ENCODE assay signal across 8 mouse cellular contexts in the genomic region with DNA sequence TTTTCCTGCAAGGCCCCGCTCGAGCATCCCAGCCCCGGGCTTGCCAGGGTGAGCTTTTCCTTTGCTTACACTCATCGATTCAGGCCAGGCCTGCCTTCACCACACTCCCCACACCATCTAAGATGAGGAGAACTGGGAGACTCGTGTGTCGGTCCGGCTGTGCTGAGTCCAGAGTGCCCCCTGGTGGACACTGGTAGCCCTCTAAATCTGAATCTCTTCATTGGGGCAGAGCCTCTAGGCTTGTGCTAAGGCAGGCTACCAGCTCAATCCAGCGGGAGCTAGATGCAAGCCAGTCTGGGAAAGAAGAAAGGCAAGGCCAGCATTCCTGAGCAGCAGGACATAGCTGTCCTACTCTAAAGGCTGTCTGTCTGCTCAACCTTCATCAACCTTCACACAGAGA. TPM values are rescaled to one million over a fixed set of nuclear protein-coding genes. Genes with fewer than 3 reads are reported as not detected.
DNase-seq lines count a peak whose midpoint lies in the region; ATAC-seq and TF ChIP-seq lines count a peak whose summit lies in the region.

No protein-coding gene starts in this region.

- 26% methylated on average over 8 of the region's 8 CpGs for WGBS in limb, embryonic 10.5 days
- WGBS in midbrain, embryonic 13.5 days = 17% methylated on average over 8 of the region's 8 CpGs
- 15% methylated on average over 8 of the region's 8 CpGs for WGBS in small intestine, adult 2 months

- H3K4me2 ChIP-seq in midbrain, embryonic 13.5 days (replicated peaks) = no peak overlapping the region

- H3K4me3 ChIP-seq in limb, embryonic 10.5 days = no peak overlapping the region
- H3K4me3 ChIP-seq in midbrain, embryonic 13.5 days (replicated peaks) = no peak overlapping the region
- no peak overlapping the region for H3K4me3 ChIP-seq in small intestine, adult 2 months (ENCODE audit: low read depth, low read length)

- peaks cover 4% of the 10 kb centered on the region for H3K4me1 ChIP-seq in limb, embryonic 10.5 days
- no peaks in the 10 kb centered on the region for H3K4me1 ChIP-seq in midbrain, embryonic 13.5 days (replicated peaks)
- peaks cover 10% of the 10 kb centered on the region; the same call in 1 of the 2 replicates for H3K4me1 ChIP-seq in small intestine, adult 2 months (ENCODE audit: control insufficient read depth, insufficient read depth, insufficient read length, low read length)

- TF ChIP-seq CTCF in small intestine, adult 2 months (IDR thresholded peaks at IDR 0.05; ENCODE audit: extremely low read depth, insufficient read length, insufficient replicate concordance, low read depth, low read length) = peak; percentile 94

- H3K27ac ChIP-seq in limb, embryonic 10.5 days = no peak overlapping the region
- H3K27ac ChIP-seq in midbrain, embryonic 13.5 days = no peak overlapping the region
- H3K27ac ChIP-seq in small intestine, adult 2 months (ENCODE audit: insufficient read depth, low read depth, low read length) = no peak overlapping the region

- no peak overlapping the region for H3K9ac ChIP-seq in midbrain, embryonic 13.5 days (replicated peaks)

- intact Hi-C loops in gastrocnemius, postnatal 36 days (cut with DNase I) = no loop called here

- peak; percentile 64 for ATAC-seq in common myeloid progenitor, adult 5-6 weeks (replicated peaks; ENCODE audit: low read depth, poor library complexity, severe bottlenecking)
- peak; percentile 70 for ATAC-seq in midbrain, embryonic 13.5 days
- no peak for ATAC-seq in inflammation-experienced regulatory T-cells, adult 6 months

- peaks cover 50% of the 10 kb centered on the region for H3K36me3 ChIP-seq in limb, embryonic 10.5 days
- H3K36me3 ChIP-seq in midbrain, embryonic 13.5 days = peaks cover 45% of the 10 kb centered on the region
- H3K36me3 ChIP-seq in small intestine, adult 2 months (ENCODE audit: control insufficient read depth, insufficient read depth, low read length) = peaks cover 36% of the 10 kb centered on the region

- H3K9me3 ChIP-seq in limb, embryonic 10.5 days (replicated peaks) = no peaks in the 10 kb centered on the region
- no peaks in the 10 kb centered on the region for H3K9me3 ChIP-seq in midbrain, embryonic 13.5 days

- TF ChIP-seq POLR2A in small intestine, adult 2 months (IDR thresholded peaks at IDR 0.05; ENCODE audit: low read depth, low read length) = no peak

- DNase-seq in adrenal gland, adult (ENCODE audit: inconsistent age in 2 of 2, low spot score in 1 of 2) = peak; percentile 88 to 96
- peak; percentile 84 to 91 for DNase-seq in gastrocnemius, postnatal 36 days
- DNase-seq in kidney, adult 11 months = peak; percentile 94
- DNase-seq in limb, embryonic 10.5 days (ENCODE audit: low spot score) = peak; percentile 88

- no peaks in the 10 kb centered on the region for H3K27me3 ChIP-seq in limb, embryonic 10.5 days (ENCODE audit: low read depth, poor library complexity, severe bottlenecking)
- H3K27me3 ChIP-seq in midbrain, embryonic 13.5 days = no peaks in the 10 kb centered on the region
- no peaks in the 10 kb centered on the region for H3K27me3 ChIP-seq in small intestine, adult 2 months (ENCODE audit: control insufficient read depth, insufficient read depth, low read length)

RNA-seq across cellular contexts. Expression of a gene that starts 19.2 kb away (rescaled TPM):
- 3.2 and 3.6 TPM in 2 replicates for total RNA-seq in common myeloid progenitor, adult 5-6 weeks (2017)
- 10 to 100 TPM in 1 of 2 experiments, 1 to 10 TPM in 1; 8.6 to 12.5 TPM for total RNA-seq in gastrocnemius, postnatal 36 days (2021)
- polyA plus RNA-seq in limb, embryonic 10.5 days (2016; fragmentation: Nextera tagmentation; extraction: Ambion mirVana) = 26.1 and 28.1 TPM in 2 replicates
- polyA plus RNA-seq in midbrain, embryonic 13.5 days (2015; fragmentation: Nextera tagmentation; extraction: Ambion mirVana) = 18.5 and 19.6 TPM in 2 replicates
- polyA plus RNA-seq in small intestine, adult 2 months (2012; rRNA removed) = 11.0 and 20.1 TPM in 2 replicates
- polyA plus RNA-seq in inflammation-experienced regulatory T-cells, adult 6 months (2017; shearing (Covaris generic)) = 10 to 100 TPM; 20.4 to 24.7 (median 20.9) TPM

RNA-seq across cellular contexts. Expression of a gene that starts 19.8 kb away (rescaled TPM):
- total RNA-seq in common myeloid progenitor, adult 5-6 weeks (2017) = 24.8 and 31.9 TPM in 2 replicates
- 1 to 10 TPM; 6.6 to 7.5 TPM for total RNA-seq in gastrocnemius, postnatal 36 days (2021)
- 31.3 and 33.0 TPM in 2 replicates for polyA plus RNA-seq in limb, embryonic 10.5 days (2016; fragmentation: Nextera tagmentation; extraction: Ambion mirVana)
- 18.2 and 18.3 TPM in 2 replicates for polyA plus RNA-seq in midbrain, embryonic 13.5 days (2015; fragmentation: Nextera tagmentation; extraction: Ambion mirVana)
- polyA plus RNA-seq in small intestine, adult 2 months (2012; rRNA removed) = 28.4 and 44.6 TPM in 2 replicates
- polyA plus RNA-seq in inflammation-experienced regulatory T-cells, adult 6 months (2017; shearing (Covaris generic)) = 10 to 100 TPM; 19.0 to 35.1 (median 30.7) TPM

RNA-seq across cellular contexts. Expression of a gene that starts 35.7 kb away (rescaled TPM):
- 0.58 TPM in 1 of 2 replicates, not detected in the other for total RNA-seq in common myeloid progenitor, adult 5-6 weeks (2017)
- not detected for total RNA-seq in gastrocnemius, postnatal 36 days (2021)
- 0.58 and 0.71 TPM in 2 replicates for polyA plus RNA-seq in limb, embryonic 10.5 days (2016; fragmentation: Nextera tagmentation; extraction: Ambion mirVana)
- 0.10 TPM in 1 of 2 replicates, not detected in the other for polyA plus RNA-seq in midbrain, embryonic 13.5 days (2015; fragmentation: Nextera tagmentation; extraction: Ambion mirVana)
- polyA plus RNA-seq in small intestine, adult 2 months (2012; rRNA removed) = 56.6 and 137 TPM in 2 replicates
- under 1 TPM; 0.21 to 0.62 (median 0.40) TPM for polyA plus RNA-seq in inflammation-experienced regulatory T-cells, adult 6 months (2017; shearing (Covaris generic))

RNA-seq across cellular contexts. Expression of a gene that starts 47.3 kb away (rescaled TPM):
- 38.2 and 47.8 TPM in 2 replicates for total RNA-seq in common myeloid progenitor, adult 5-6 weeks (2017)
- total RNA-seq in gastrocnemius, postnatal 36 days (2021) = 10 to 100 TPM; 21.0 to 25.3 TPM
- 85.3 and 90.0 TPM in 2 replicates for polyA plus RNA-seq in limb, embryonic 10.5 days (2016; fragmentation: Nextera tagmentation; extraction: Ambion mirVana)
- polyA plus RNA-seq in midbrain, embryonic 13.5 days (2015; fragmentation: Nextera tagmentation; extraction: Ambion mirVana) = 103 and 104 TPM in 2 replicates
- 23.2 and 33.1 TPM in 2 replicates for polyA plus RNA-seq in small intestine, adult 2 months (2012; rRNA removed)
- 100 to 1,000 TPM in 1 of 3 experiments, 10 to 100 TPM in 2; 93.2 to 124 (median 96.9) TPM for polyA plus RNA-seq in inflammation-experienced regulatory T-cells, adult 6 months (2017; shearing (Covaris generic))

RNA-seq across cellular contexts. Expression of a gene that starts 49.6 kb away (rescaled TPM):
- 0.59 TPM in 1 of 2 replicates, not detected in the other for total RNA-seq in common myeloid progenitor, adult 5-6 weeks (2017)
- not detected for total RNA-seq in gastrocnemius, postnatal 36 days (2021)
- polyA plus RNA-seq in limb, embryonic 10.5 days (2016; fragmentation: Nextera tagmentation; extraction: Ambion mirVana) = 9.2 and 11.8 TPM in 2 replicates
- 0.07 and 0.13 TPM in 2 replicates for polyA plus RNA-seq in midbrain, embryonic 13.5 days (2015; fragmentation: Nextera tagmentation; extraction: Ambion mirVana)
- polyA plus RNA-seq in small intestine, adult 2 months (2012; rRNA removed) = 0.13 and 0.22 TPM in 2 replicates
- 1 to 10 TPM in 1 of 3 experiments, under 1 TPM in 1, not detected in 1; 0.19 to 2.7 TPM for polyA plus RNA-seq in inflammation-experienced regulatory T-cells, adult 6 months (2017; shearing (Covaris generic))

Comparison
In these comparisons a context has a peak if more than half of its experiments do, and no peak if none do; other contexts are left out.
1. RNA of a gene that starts 35.7 kb away (polyA plus RNA-seq): 56.6 to 137 TPM in small intestine, adult 2 months; 0.58 to 0.71 TPM in limb, embryonic 10.5 days, 0.21 to 0.62 TPM in inflammation-experienced regulatory T-cells, adult 6 months and 0.10 TPM in midbrain, embryonic 13.5 days; every median in the first group is over 10 times any median in the second.
2. Peak in every context shown above with its lines, with median percentiles within 50 percentile points of each other: DNase-seq.